Mouse (Mus musculus): ENCODE results near the gene Uqcc1.
"Not testable (repeated sequence)": the region's sequence is repeated elsewhere in the genome, so short reads cannot be mapped to it uniquely, and the experiment has no call there.

Uqcc1 gene

DNA sequence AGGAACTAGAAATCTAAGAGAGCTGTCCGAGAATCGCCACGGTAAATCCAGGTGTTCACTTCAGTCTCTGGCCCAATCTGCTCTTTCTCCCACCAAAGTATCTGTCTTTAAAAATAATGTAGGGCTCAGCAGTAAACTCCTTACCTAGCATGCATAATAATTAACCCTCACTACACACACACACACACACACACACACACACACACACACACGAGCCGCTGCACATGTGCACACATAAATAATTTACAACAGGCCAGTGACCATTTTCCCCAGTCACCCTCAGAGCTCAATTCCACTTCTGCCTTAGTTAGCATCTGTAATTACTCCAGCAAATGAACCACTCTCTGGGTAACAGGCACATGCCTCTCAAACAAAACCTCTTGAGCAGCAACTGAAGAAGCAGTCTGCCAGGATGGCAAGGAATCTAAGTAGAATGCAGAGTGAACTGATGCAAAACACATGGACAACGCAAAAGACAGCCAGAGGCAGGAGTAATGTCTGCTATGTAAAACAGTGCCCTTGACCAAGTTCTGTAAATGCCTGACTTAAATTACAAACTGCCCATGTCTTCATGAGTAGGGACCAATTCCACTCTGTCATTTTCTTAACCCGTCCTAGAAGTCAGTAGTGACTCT lies 1.3 kb downstream of the Uqcc1 start:
- DNase-seq, result no peak

- DNase-seq, result not testable (repeated sequence)
Observed at GRCm38 (mm10) chr2:155925213-155925612, 4.9 kb downstream of the Uqcc1 start.

DNA sequence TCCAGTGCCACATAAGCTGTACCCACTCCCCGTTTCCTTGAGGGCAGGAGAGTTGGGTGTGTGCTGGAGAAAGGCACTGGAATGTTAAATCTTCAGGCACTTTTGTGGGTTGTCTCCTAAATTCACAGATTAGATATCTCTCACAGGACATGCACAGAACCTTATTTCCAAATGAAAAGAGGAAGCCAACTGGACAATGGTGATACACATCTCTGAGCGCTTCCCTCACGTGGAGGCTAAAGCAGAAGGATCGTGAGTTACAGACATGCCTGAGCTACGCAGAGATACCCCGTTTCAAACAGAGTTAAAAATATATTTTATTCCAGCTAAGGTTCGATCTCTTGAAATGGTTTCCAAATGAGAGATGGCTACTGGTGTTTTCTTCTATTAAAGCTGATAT lies 7.0 kb downstream of the Uqcc1 start:
- no peak for DNase-seq

DNA sequence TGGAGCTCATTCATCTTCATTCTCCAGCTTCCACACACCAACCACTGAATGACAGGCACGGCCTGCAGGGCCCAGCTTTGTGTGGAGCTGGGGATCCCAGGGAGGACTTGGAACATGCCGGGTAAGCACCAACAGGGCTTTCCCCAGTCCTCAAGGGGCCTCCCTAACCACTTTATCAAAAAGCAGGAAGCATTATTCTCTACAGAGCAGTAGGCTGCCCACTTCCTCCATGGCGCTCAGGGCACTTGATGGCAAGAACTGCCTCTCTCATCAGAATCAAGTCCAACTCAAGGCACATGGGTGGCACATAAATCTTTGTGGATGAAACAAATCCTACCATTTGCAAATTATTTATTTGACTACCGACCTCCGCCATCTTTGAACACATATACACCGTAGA lies 15.4 kb downstream of the Uqcc1 start:
- DNase-seq, result no peak

GRCm38 (mm10) chr2:155903632-155904008 lies 26.5 kb downstream of the Uqcc1 start:
- DNase-seq, result peak in 1 of 2 experiments; percentile 8

GRCm38 (mm10) chr2:155902989-155903631 lies 27.0 kb downstream of the Uqcc1 start:
- peak; percentile 64 to 67 for DNase-seq

DNA sequence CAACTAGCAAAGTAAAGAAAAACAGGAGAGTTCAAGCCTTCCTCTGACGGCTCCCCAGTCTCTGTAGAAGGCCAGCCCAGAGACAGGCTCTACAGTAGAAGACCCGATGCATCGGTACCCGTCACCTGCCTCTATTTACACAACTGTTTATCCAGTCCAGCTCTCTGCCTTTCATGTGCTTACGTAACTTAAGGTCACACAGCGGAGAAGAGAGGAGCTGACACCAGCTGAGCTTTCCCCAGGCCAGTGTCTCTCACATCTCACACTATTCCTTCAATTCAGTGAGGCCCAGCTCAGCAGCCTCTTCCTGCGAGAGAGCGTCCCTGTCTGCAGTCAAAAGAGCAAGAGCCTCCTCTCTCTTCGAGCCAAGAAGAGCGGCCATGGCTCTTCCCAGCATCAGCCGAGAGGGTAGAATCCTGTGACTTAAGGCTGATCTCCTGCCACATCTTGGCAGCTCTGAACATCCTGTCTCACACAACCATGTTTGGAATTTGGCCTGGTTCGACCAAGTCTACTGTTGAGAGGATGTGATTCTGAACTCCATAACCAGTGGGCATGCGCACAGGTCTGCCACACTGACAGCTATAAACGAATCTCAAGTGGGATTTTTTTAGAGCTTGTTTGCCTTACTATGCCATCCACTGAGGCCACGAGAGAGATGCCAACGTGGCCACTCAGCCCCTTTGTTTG lies 34.9 kb downstream of the Uqcc1 start:
- DNase-seq, result no peak

DNA sequence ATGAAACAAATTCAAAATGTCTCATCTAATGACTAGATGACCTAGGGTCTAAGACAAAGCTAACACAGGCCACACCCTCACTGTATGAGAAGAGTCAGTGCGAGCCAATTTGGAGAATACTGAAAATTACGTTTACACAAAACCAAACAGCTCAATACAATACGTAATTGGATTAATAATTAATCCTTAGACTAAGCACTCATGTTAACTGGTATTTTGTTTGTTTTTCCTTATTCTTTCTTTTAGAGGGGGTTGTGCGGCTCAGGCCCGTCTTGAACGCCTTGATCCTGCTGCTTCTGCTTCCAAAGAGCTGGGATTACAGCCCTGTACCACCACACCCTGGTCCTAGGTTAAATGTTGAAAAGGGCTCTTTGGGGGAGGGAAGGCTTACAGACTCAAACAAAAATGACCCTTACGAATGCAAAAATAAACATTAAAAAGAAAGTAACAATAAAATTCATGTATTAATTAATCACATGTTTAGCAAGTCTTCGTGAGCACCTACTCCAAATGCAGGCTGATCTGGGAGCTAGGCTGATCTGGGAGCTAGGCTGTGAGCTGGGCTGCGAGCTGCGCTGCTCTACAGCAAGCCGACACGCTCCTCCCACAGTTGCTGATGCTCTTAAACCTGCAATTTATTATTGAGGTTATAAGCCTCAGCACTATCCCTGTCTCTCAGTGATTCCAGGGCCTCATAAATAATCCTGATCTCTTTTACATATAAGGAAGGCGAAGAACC lies 35.6 kb downstream of the Uqcc1 start:
- no peak for DNase-seq

GRCm38 (mm10) chr2:155886776-155887175 lies 43.3 kb downstream of the Uqcc1 start:
- DNase-seq, result no peak

DNA sequence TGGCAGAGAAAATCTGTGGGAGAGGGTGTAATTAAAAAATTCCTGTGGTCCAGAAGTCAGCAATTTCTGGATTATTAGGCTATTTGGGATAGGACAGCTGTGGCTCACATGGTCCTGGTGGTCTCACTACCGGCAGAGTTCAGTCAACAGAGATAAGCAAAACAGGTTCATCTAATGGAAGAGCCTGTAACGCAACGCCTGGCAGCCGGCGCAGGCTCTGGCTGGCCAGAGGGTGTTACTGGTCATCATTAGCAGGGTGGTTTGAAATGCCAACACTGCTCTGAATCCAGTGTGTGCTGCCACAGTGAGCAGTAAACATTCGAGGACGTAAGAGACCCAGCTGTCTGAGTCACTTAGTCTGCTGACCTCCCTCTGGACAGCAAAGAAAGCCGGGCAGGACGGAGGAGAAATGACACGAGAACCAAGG lies 44.8 kb downstream of the Uqcc1 start:
- no peak for DNase-seq

- DNase-seq, result no peak
Observed at GRCm38 (mm10) chr2:155882087-155882486, 48.0 kb downstream of the Uqcc1 start.

GRCm38 (mm10) chr2:155878964-155879876 lies 50.9 kb downstream of the Uqcc1 start:
- no peak for DNase-seq

DNA sequence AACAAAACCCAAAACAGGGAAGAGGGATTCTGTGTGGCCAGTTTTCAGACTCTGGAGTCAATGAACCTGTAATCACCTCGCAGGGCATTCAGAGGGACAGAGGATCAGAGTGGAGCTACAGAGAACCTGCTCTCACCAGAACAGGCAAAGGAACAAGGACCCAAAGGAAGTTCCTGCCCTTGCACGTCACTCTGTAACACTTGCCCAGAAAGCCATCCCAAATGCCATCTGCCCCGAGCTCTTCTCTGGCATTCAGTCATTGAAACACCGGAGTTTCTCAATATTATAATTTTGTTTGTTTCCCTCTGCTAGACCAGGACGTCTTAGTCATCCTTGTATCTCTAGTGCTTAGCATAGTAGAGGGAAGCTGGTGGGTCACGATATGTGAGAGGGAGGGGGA lies 56.5 kb downstream of the Uqcc1 start:
- DNase-seq, result peak; percentile 19 to 22

DNA sequence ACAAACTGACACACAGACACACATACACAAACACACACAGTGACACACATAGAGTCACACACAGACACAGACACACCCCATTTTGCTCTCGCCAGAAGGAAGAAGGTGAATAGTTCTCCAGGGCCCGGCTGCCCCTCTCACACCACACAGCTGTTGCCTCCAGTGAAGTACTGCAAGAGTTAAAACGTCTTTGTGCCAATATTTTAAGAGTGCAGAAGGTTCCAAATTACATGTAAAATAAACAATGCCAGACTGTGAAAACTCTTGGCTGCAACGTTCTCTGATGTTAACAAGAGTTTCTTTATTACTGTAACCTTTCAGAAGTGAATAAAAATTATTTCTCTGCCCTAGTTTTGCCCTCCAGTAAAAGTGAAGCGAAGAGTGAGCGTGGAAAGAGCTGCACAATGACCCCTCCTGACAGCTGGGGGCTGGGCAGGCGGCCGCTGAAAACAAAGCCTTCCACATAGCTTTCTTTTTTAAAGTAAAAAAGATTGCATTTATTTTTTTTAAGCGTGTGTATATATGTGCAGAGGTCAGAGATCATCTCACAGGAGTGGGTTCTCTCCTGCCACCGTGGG lies 57.1 kb downstream of the Uqcc1 start:
- no peak for DNase-seq

DNA sequence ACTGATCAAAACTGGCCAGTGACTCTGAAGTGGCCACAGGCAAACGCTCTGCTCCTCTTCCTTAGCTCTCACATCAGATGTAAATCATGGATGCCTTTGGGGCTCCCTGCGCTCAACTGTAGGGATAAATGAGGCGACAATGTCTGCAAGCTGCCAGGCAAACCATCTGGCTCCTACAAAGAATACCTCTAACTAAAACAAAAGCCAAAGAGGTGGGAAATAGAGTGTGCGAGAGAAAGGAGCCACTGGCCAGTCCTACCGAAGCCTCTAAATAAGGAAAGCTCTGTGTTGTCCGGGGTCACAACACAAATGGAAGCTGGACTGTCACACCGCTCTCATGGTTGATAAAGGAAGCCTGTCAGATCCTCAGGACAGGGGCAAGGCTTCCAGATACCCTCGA lies 57.6 kb downstream of the Uqcc1 start:
- peak; percentile 29 to 30 for DNase-seq

DNA sequence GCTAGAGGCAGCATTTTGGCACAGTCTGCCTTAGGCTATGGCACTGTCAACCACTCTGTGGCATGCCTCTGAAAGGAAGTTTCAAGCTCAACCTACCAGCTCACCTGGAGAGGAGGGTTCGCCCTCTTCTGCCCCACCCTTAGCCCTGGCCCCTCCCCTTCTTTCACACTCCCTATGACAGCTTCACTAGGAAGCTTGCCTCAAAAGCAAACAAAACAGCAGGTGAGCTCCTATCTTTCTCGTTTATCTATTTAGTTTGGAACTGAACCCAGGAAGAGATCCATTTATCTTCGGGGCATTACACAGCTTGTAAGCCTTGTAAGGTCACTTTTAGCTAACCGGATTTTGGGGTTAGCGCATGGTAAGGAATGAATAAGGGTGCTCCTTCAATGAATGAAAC lies 60.3 kb downstream of the Uqcc1 start:
- no peak for DNase-seq

DNA sequence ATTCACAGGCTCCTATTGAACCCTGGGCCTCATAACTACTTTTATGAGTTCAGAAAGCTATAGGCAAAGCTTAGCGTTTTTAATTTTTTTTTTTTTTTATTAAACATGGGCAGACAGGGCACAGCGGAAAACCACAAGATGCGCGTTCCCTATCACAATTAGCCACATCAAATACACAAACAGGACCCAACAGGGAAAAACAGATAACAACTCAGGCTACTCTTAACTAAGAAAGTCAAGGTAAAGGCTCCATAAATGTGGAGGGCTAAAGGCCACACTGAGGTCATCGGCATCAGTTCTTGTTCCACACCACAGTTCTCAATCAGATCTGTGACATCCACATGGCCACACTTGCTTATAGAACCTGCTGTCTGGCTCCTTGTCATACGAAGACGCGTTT lies 61.8 kb downstream of the Uqcc1 start:
- no peak for DNase-seq

DNA sequence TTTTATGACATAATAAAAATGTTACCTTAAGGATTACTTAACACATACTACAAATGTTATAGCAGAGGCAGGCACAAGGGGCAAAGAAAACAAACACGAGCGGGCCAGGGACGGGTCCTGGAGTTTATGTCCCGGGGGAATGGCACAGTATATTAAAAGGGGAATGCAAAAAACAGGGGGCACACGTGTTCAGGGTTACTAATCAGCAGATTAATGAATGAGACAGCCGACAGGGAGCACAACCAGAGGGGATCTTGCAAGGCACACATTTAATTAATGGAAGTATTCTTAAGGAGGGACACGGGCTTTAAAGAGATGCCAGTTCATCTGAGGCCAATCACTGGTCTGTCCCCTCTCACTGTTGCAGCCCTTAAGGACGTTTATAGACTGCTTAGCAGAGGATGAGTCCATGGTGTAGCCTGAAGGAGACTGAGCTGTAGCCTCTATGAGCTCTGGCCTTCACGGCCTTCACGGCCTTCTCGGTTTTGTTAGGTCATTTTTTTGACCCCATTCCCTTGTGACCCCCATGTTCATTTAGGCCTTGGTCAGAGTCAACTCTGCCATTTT lies 66.7 kb downstream of the Uqcc1 start:
- no peak for DNase-seq

DNA sequence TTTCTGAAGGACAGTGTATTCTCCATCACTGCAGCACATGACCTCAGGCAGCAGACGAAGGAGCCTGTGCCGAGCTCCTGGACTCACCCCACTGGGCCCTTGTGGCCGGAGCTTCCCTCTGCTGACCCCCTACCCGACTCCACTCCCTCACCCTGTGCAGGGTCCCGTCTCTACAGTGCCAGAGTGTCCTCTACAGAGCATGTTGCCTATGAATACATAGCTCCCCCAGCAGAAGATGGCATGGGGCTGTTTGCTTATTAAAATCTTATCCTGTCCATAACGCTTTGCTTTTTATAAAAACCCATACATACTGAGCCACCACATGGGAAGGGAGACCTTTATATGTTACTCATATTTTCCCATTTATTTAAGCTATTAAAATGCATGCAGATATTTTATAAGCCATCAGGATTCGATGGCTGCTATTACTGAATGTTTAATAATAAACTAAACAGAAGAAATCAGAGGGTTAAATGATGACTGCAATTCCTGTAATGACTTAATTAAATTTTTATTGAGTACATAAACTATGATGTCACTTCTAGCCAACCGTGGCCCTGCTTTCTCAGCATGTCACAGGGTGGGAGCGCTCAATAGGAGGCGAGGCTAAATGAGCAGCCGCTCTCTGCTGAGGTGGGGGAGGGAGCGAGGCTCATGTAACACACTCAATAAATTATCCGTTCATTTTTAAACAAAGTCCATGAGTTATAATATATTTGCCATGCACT lies 67.4 kb downstream of the Uqcc1 start:
- no peak for DNase-seq

- DNase-seq, result no peak
Observed at GRCm38 (mm10) chr2:155861581-155861980, 68.5 kb downstream of the Uqcc1 start.

DNA sequence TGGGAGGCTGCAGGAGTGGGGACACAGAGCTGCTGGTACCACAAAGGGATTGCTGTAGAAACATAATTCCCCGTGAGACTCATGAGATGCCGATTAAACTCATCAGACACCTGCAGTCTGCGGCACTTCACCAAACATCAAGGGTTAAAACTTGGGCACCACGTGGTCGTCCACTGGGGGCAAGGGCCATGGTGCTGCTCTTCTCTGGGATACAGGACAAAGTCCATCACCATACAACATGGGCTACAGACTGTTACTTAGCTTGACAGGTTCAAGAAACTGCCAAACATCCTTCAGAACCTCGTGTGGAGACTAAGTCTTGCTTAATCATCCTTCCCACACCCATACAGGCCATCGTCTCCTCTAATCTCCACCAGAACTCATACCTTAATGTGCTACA lies 70.0 kb downstream of the Uqcc1 start:
- no peak for DNase-seq
